Mouse (Mus musculus) liver, embryonic 14.5 days (tissue): ENCODE results near the gene Rfx2.
A peak's percentile ranks its signal among the peaks of the same experiment; 100 is the strongest.

Source experiments
- CTCF ChIP-seq: IDR thresholded peaks from 2 replicates; pipeline ENCODE4 v1.5.1; 2016; ENCODE audit warnings: antibody characterized with exemption, low read depth, control low read depth
- EP300 ChIP-seq: IDR thresholded peaks from 2 replicates; pipeline ENCODE4 v1.6.1; 2016; ENCODE audit warnings: antibody characterized with exemption, low read depth

- TF ChIP-seq CTCF (peak; percentile 58), EP300 (no peak)
These were observed 53.2 kb downstream of the Rfx2 start for GRCm38 (mm10) chr17:56777568-56777967.
